Mouse (Mus musculus) midbrain, embryonic 12.5 days (tissue): ENCODE results near the gene Dram1. TPM values are rescaled to one million over a fixed set of nuclear protein-coding genes. Genes with fewer than 3 reads are reported as not detected.
"Not testable (repeated sequence)": the region's sequence is repeated elsewhere in the genome, so short reads cannot be mapped to it uniquely, and the experiment has no call there.

ENCODE experiments used
- ATAC-seq: fragments of 200-750 bp; cut with Nextera tagmentation; 2 replicates; pipeline ENCODE4 v1.8.0; 2017; ENCODE audit warnings: low read depth, moderate TSS enrichment, moderate library complexity; ENCODE audit not compliant: low FRiP score
- H3K27ac ChIP-seq: fragments of 300-500 bp; sonication (generic); replicated peaks from 2 replicates; pipeline ENCODE4 v1.5.1; 2016; ENCODE audit warnings: mild to moderate bottlenecking
- H3K27me3 ChIP-seq: fragments of 300-500 bp; sonication (generic); 2 replicates; pipeline ENCODE4 v1.6.1; 2016; ENCODE audit warnings: mild to moderate bottlenecking
- H3K36me3 ChIP-seq: fragments of 300-500 bp; sonication (generic); 2 replicates; pipeline ENCODE4 v1.6.1; 2016
- H3K4me1 ChIP-seq: fragments of 300-500 bp; sonication (generic); 2 replicates; pipeline ENCODE4 v1.6.1; 2016
- H3K4me2 ChIP-seq: fragments of 300-500 bp; sonication (generic); replicated peaks from 2 replicates; pipeline ENCODE4 v1.6.1; 2016; ENCODE audit warnings: mild to moderate bottlenecking, moderate library complexity
- H3K4me3 ChIP-seq: fragments of 300-500 bp; sonication (generic); 2 replicates; pipeline ENCODE4 v1.5.1; 2016; ENCODE audit warnings: mild to moderate bottlenecking
- H3K9ac ChIP-seq: fragments of 300-500 bp; sonication (generic); replicated peaks from 2 replicates; pipeline ENCODE4 v1.6.1; 2016; ENCODE audit warnings: mild to moderate bottlenecking, moderate library complexity
- H3K9me3 ChIP-seq: fragments of 300-500 bp; sonication (generic); 2 replicates; pipeline ENCODE4 v1.6.1; 2016; ENCODE audit warnings: mild to moderate bottlenecking
- WGBS: fragments of 180-500 bp; shearing (Covaris S2); methylation state at CpG from one replicate; pipeline ENCODE4 v1.1.7; 2016; 5-methylcytosine and 5-hydroxymethylcytosine counted together
- polyA plus RNA-seq: library from polyadenylated mRNA; unstranded; fragments of >200 nt; fragmentation: Nextera tagmentation; extraction: Ambion mirVana; gene quantifications from 2 replicates; pipeline ENCODE4 v1.2.1, GENCODE M21; 2016

Gene Dram1
- polyA plus RNA-seq, 1 experiment from 2014 or later: 0.84 TPM

GRCm38 (mm10) chr10:88383479-88383878 is 4.6 kb upstream of the Dram1 start:
- Histone ChIP-seq H3K4me1 (peaks cover 8% of the 10 kb centered on the region; the same call in 1 of the 2 replicates), H3K36me3 (no peaks in the 10 kb centered on the region), H3K27ac (no peak overlapping the region), H3K4me3 (no peak overlapping the region), H3K4me2 (no peak overlapping the region), H3K9ac (no peak overlapping the region), H3K27me3 (no peaks in the 10 kb centered on the region), H3K9me3 (no peaks in the 10 kb centered on the region)
- ATAC-seq: no peak
- 64% methylated on average over 4 of the region's 4 CpGs for WGBS

- peaks cover 8% of the 10 kb centered on the region; the same call in 1 of the 2 replicates for H3K4me1 ChIP-seq
- H3K27me3 ChIP-seq: no peaks in the 10 kb centered on the region
- H3K9ac ChIP-seq: no peak overlapping the region
- no peak for ATAC-seq
- no peak overlapping the region for H3K4me3 ChIP-seq
- WGBS: 86% methylated on average over 6 of the region's 6 CpGs
- no peak overlapping the region for H3K27ac ChIP-seq
- no peaks in the 10 kb centered on the region for H3K9me3 ChIP-seq
- no peaks in the 10 kb centered on the region for H3K36me3 ChIP-seq
- no peak overlapping the region for H3K4me2 ChIP-seq
Measured at GRCm38 (mm10) chr10:88382009-88382408, 3.1 kb upstream of the Dram1 start.

- no peak overlapping the region for H3K27ac ChIP-seq
- ATAC-seq: no peak
- H3K9me3 ChIP-seq: no peaks in the 10 kb centered on the region
- no peak overlapping the region for H3K4me3 ChIP-seq
- H3K4me2 ChIP-seq: no peak overlapping the region
- peaks cover 8% of the 10 kb centered on the region; the same call in 1 of the 2 replicates for H3K4me1 ChIP-seq
- H3K27me3 ChIP-seq: no peaks in the 10 kb centered on the region
- no peak overlapping the region for H3K9ac ChIP-seq
- 78% methylated on average over 4 of the region's 4 CpGs for WGBS
- no peaks in the 10 kb centered on the region for H3K36me3 ChIP-seq
Measured at GRCm38 (mm10) chr10:88381286-88381685, 2.4 kb upstream of the Dram1 start.

GRCm38 (mm10) chr10:88380430-88381060 is 1.7 kb upstream of the Dram1 start:
- H3K4me2 ChIP-seq: peak overlapping the region; percentile 89
- H3K27ac ChIP-seq: no peak overlapping the region
- no peaks in the 10 kb centered on the region for H3K9me3 ChIP-seq
- WGBS: 59% methylated on average over 14 of the region's 14 CpGs
- H3K9ac ChIP-seq: no peak overlapping the region
- H3K4me3 ChIP-seq: peak overlapping the region; percentile 87
- no peaks in the 10 kb centered on the region for H3K27me3 ChIP-seq
- ATAC-seq: no peak
- H3K36me3 ChIP-seq: no peaks in the 10 kb centered on the region
- H3K4me1 ChIP-seq: peaks cover 8% of the 10 kb centered on the region; the same call in 1 of the 2 replicates

GRCm38 (mm10) chr10:88380002-88380401 is 1.1 kb upstream of the Dram1 start:
- peak overlapping the region; percentile 87 for H3K4me3 ChIP-seq
- 1% methylated on average over 11 of the region's 11 CpGs for WGBS
- H3K4me1 ChIP-seq: peaks cover 8% of the 10 kb centered on the region; the same call in 1 of the 2 replicates
- H3K27ac ChIP-seq: no peak overlapping the region
- H3K9ac ChIP-seq: peak overlapping the region; percentile 78
- ATAC-seq: peak; percentile 31; the same call in 1 of the 2 replicates
- peak overlapping the region; percentile 89 for H3K4me2 ChIP-seq
- H3K27me3 ChIP-seq: no peaks in the 10 kb centered on the region
- H3K9me3 ChIP-seq: no peaks in the 10 kb centered on the region
- no peaks in the 10 kb centered on the region for H3K36me3 ChIP-seq

GRCm38 (mm10) chr10:88377666-88378065 is 1.2 kb downstream of the Dram1 start:
- ATAC-seq: no peak

GRCm38 (mm10) chr10:88376770-88377169 is 2.1 kb downstream of the Dram1 start:
- Histone ChIP-seq H3K4me1 (peaks cover 8% of the 10 kb centered on the region; the same call in 1 of the 2 replicates), H3K9me3 (no peaks in the 10 kb centered on the region), H3K27ac (no peak overlapping the region), H3K27me3 (no peaks in the 10 kb centered on the region), H3K4me3 (no peak overlapping the region), H3K9ac (no peak overlapping the region), H3K36me3 (no peaks in the 10 kb centered on the region), H3K4me2 (no peak overlapping the region)
- 11% methylated on average over 11 of the region's 11 CpGs for WGBS
- no peak for ATAC-seq

More at GRCm38 (mm10) chr10:88377666-88378065, 1.2 kb downstream of the Dram1 start:
- H3K4me1 ChIP-seq: peaks cover 8% of the 10 kb centered on the region; the same call in 1 of the 2 replicates
- H3K36me3 ChIP-seq: no peaks in the 10 kb centered on the region
- H3K4me2 ChIP-seq: no peak overlapping the region
- no peaks in the 10 kb centered on the region for H3K27me3 ChIP-seq
- no peak overlapping the region for H3K4me3 ChIP-seq
- no peaks in the 10 kb centered on the region for H3K9me3 ChIP-seq
- no peak overlapping the region for H3K27ac ChIP-seq
- 85% methylated on average over 4 of the region's 4 CpGs for WGBS
- no peak overlapping the region for H3K9ac ChIP-seq

GRCm38 (mm10) chr10:88374984-88375383 is 3.9 kb downstream of the Dram1 start:
- H3K27me3 ChIP-seq: no peaks in the 10 kb centered on the region
- 27% methylated on average over 10 of the region's 10 CpGs for WGBS
- H3K9me3 ChIP-seq: no peaks in the 10 kb centered on the region
- no peak for ATAC-seq
- H3K4me2 ChIP-seq: no peak overlapping the region
- no peak overlapping the region for H3K27ac ChIP-seq
- H3K4me3 ChIP-seq: no peak overlapping the region
- H3K9ac ChIP-seq: no peak overlapping the region
- H3K36me3 ChIP-seq: no peaks in the 10 kb centered on the region
- H3K4me1 ChIP-seq: peaks cover 4% of the 10 kb centered on the region; the same call in 1 of the 2 replicates

- not testable (repeated sequence) for H3K4me1 ChIP-seq, ATAC-seq, H3K36me3 ChIP-seq, H3K27me3 ChIP-seq, H3K9ac ChIP-seq, H3K27ac ChIP-seq, H3K4me2 ChIP-seq, H3K9me3 ChIP-seq, H3K4me3 ChIP-seq
- WGBS: 83% methylated on average over 2 of the region's 2 CpGs
Measured at GRCm38 (mm10) chr10:88372945-88373344, 5.9 kb downstream of the Dram1 start.

- H3K4me2 ChIP-seq: no peak overlapping the region
- H3K4me3 ChIP-seq: no peak overlapping the region
- H3K9ac ChIP-seq: no peak overlapping the region
- no peaks in the 10 kb centered on the region for H3K36me3 ChIP-seq
- ATAC-seq: no peak
- no peak overlapping the region for H3K27ac ChIP-seq
- no peaks in the 10 kb centered on the region for H3K9me3 ChIP-seq
- H3K27me3 ChIP-seq: no peaks in the 10 kb centered on the region
- no peaks in the 10 kb centered on the region for H3K4me1 ChIP-seq
- WGBS: 94% methylated on average over 4 of the region's 4 CpGs
Measured at GRCm38 (mm10) chr10:88372436-88372835, 6.4 kb downstream of the Dram1 start.

GRCm38 (mm10) chr10:88371793-88372192 is 7.1 kb downstream of the Dram1 start:
- H3K27ac ChIP-seq: no peak overlapping the region
- WGBS: 7% methylated on average over 2 of the region's 2 CpGs
- H3K9me3 ChIP-seq: no peaks in the 10 kb centered on the region
- H3K4me3 ChIP-seq: no peak overlapping the region
- no peaks in the 10 kb centered on the region for H3K4me1 ChIP-seq
- H3K9ac ChIP-seq: no peak overlapping the region
- no peak for ATAC-seq
- no peak overlapping the region for H3K4me2 ChIP-seq
- H3K27me3 ChIP-seq: no peaks in the 10 kb centered on the region
- H3K36me3 ChIP-seq: no peaks in the 10 kb centered on the region

GRCm38 (mm10) chr10:88369233-88369632 is 9.6 kb downstream of the Dram1 start:
- ATAC-seq: no peak
- Histone ChIP-seq H3K36me3 (no peaks in the 10 kb centered on the region), H3K27me3 (no peaks in the 10 kb centered on the region), H3K9ac (no peak overlapping the region), H3K4me2 (no peak overlapping the region), H3K9me3 (no peaks in the 10 kb centered on the region), H3K4me1 (no peaks in the 10 kb centered on the region), H3K4me3 (no peak overlapping the region), H3K27ac (no peak overlapping the region)
- WGBS: 71% methylated on average over 4 of the region's 4 CpGs

GRCm38 (mm10) chr10:88364221-88364620 is 14.7 kb downstream of the Dram1 start:
- WGBS: 79% methylated on average over 3 of the region's 3 CpGs

More at GRCm38 (mm10) chr10:88364221-88364620, 14.7 kb downstream of the Dram1 start:
- Histone ChIP-seq H3K4me3 (no peak overlapping the region), H3K27ac (no peak overlapping the region), H3K36me3 (no peaks in the 10 kb centered on the region), H3K9me3 (no peaks in the 10 kb centered on the region), H3K9ac (no peak overlapping the region), H3K27me3 (no peaks in the 10 kb centered on the region), H3K4me1 (no peaks in the 10 kb centered on the region), H3K4me2 (no peak overlapping the region)
- no peak for ATAC-seq
